Mouse (Mus musculus) olfactory bulb, adult 2 months (tissue): ENCODE results near the gene Pik3r5.

ENCODE experiments used
- CTCF ChIP-seq: fragments of 200-500 bp; IDR thresholded peaks from 2 replicates; pipeline ENCODE4 v1.5.1; 2012; ENCODE audit warnings: low read depth, mild to moderate bottlenecking, low read length, moderate library complexity; ENCODE audit not compliant: insufficient read depth
- POLR2A ChIP-seq: fragments of 200-500 bp; IDR thresholded peaks from 2 replicates; pipeline ENCODE4 v1.6.1; 2012; ENCODE audit warnings: mild to moderate bottlenecking, low read depth, low read length, moderate library complexity; ENCODE audit not compliant: insufficient read depth

DNA sequence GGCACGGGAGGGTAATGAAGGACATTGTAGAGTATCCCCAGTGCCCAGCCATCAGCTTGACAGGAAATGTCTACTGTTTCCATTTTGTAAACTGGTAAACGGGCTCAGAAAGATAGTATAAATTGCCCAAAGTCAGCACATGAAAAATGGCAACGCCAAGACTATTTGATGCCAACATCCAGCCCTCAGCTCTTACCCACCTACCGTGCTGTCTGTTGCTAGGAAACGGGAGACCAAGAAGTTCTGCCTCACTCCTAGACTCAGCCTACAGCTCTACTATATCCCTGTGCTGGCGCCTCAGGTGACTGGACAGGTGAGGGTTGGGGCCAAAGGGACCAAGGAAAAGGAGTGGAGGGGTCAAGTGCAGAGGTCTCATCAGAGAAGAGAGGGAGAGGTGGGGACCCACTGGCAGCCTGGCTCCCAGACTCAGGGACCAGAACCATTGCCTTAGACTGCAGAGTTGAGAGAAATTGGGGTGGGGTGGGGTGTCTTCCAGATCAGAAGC is 102.1 kb downstream of the Pik3r5 start:
- TF ChIP-seq CTCF (no peak), POLR2A (no peak)
